8 mouse cellular contexts compared by ENCODE assay signal in the genomic region with DNA sequence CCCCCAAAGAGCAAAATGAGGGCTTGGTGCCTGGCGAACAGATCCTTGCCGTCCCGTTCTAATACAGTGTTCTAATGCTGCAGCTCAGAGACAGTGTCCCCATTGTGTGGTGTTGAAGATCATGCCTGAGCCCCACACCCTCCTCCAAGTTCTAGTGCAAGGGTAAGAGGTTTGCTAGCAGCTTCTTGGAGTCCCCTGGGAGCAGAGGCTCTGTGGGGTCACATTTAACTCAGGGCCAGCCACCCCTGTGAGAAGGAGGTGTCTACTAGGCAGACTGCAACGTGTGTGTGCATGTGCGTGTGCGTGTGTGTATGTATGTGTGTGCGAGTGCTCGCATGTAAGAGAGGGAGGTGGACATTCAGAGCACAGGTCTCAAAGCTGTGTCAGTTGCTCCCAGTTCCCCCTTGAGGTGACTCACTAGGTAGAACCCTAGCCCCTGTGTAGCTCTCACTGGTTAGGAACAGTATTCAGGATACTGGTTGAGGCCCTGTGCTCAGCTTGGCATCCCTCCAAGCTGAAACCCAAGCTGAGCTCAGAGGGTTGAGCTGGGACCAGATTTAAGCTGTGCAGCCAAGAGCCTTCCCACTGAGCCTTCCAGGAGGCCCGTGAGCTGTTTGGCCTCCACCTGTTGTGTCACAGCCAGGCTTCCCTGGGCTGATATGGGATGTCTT. TPM values are rescaled to one million over a fixed set of nuclear protein-coding genes. Genes with fewer than 3 reads are reported as not detected.
DNase-seq lines count a peak whose midpoint lies in the region; ATAC-seq and TF ChIP-seq lines count a peak whose summit lies in the region.

No protein-coding gene starts in this region.

- TF ChIP-seq EP300 in heart, postnatal 0 days (IDR thresholded peaks at IDR 0.05; ENCODE audit: low read depth): no peak

- intact Hi-C loops in heart, postnatal 14 days (cut with DNase I): loop anchor here (5.0 kb wide), 1 partner anchor 36 kb away; the partner anchor contains the start of gene Dnlz

- no peaks in the 10 kb centered on the region for H3K9me3 ChIP-seq in heart, embryonic 12.5 days (replicated peaks)
- no peaks in the 10 kb centered on the region for H3K9me3 ChIP-seq in heart, postnatal 0 days (replicated peaks; ENCODE audit: control insufficient read depth, low read length)
- no peaks in the 10 kb centered on the region for H3K9me3 ChIP-seq in midbrain, embryonic 10.5 days (replicated peaks)

- peaks cover 72% of the 10 kb centered on the region for H3K4me1 ChIP-seq in heart, embryonic 12.5 days (replicated peaks)
- peaks cover 5% of the 10 kb centered on the region; the same call in 1 of the 2 replicates for H3K4me1 ChIP-seq in brown adipose tissue, adult 24 weeks (ENCODE audit: control insufficient read depth, insufficient read depth, insufficient read length, low read length)
- H3K4me1 ChIP-seq in heart, postnatal 0 days (ENCODE audit: control insufficient read depth, insufficient read depth): peaks cover 24% of the 10 kb centered on the region
- peaks cover 72% of the 10 kb centered on the region for H3K4me1 ChIP-seq in midbrain, embryonic 10.5 days
- H3K4me1 ChIP-seq in thymus, adult 2 months (replicated peaks; ENCODE audit: control insufficient read depth, insufficient read depth, low read length): peaks cover 44% of the 10 kb centered on the region

- no peak for TF ChIP-seq POLR2A in thymus, adult 2 months (IDR thresholded peaks at IDR 0.05; ENCODE audit: control insufficient read depth, extremely low read depth, insufficient read depth, low read length, poor library complexity)

- peak overlapping the region; percentile 91 for H3K27ac ChIP-seq in heart, embryonic 12.5 days (ENCODE audit: poor library complexity, severe bottlenecking)
- H3K27ac ChIP-seq in brown adipose tissue, adult 24 weeks (replicated peaks; ENCODE audit: low read depth, low read length): no peak overlapping the region
- H3K27ac ChIP-seq in heart, postnatal 0 days (ENCODE audit: low read depth): peak overlapping the region; percentile 92; the same call in 1 of the 2 replicates
- peak overlapping the region; percentile 98 for H3K27ac ChIP-seq in midbrain, embryonic 10.5 days (replicated peaks)
- no peak overlapping the region for H3K27ac ChIP-seq in thymus, adult 2 months (ENCODE audit: control insufficient read depth, insufficient read depth, low read length)

- DNase-seq in heart, postnatal 14 days: no peak
- DNase-seq in heart, postnatal 0 days (ENCODE audit: low spot score): no peak
- DNase-seq in midbrain, embryonic 10.5 days (ENCODE audit: low spot score): no peak
- no peak for DNase-seq in thymus, adult 2 months
- no peak for DNase-seq in spleen, adult 12 weeks (ENCODE audit: low spot score)

- peak overlapping the region; percentile 76 for H3K4me3 ChIP-seq in heart, embryonic 12.5 days
- H3K4me3 ChIP-seq in brown adipose tissue, adult 24 weeks (ENCODE audit: insufficient read depth, low read depth, low read length): 0 out of 2 replicates have a peak overlapping the region, but pooled peaks have one; percentile 76
- H3K4me3 ChIP-seq in heart, postnatal 0 days (ENCODE audit: low read depth, low read length): peak overlapping the region; percentile 93
- peak overlapping the region; percentile 93 for H3K4me3 ChIP-seq in midbrain, embryonic 10.5 days
- no peak overlapping the region for H3K4me3 ChIP-seq in thymus, adult 2 months (ENCODE audit: control insufficient read depth, insufficient read depth, low read length)

- H3K27me3 ChIP-seq in heart, embryonic 12.5 days (replicated peaks): no peaks in the 10 kb centered on the region
- no peaks in the 10 kb centered on the region for H3K27me3 ChIP-seq in heart, postnatal 0 days (ENCODE audit: control insufficient read depth, insufficient read depth, low read length)
- H3K27me3 ChIP-seq in midbrain, embryonic 10.5 days (ENCODE audit: low read depth, poor library complexity, severe bottlenecking): no peaks in the 10 kb centered on the region
- H3K27me3 ChIP-seq in thymus, adult 2 months (ENCODE audit: control insufficient read depth, insufficient read depth, low read length): no peaks in the 10 kb centered on the region

- H3K36me3 ChIP-seq in heart, embryonic 12.5 days: no peaks in the 10 kb centered on the region; the same call in 1 of the 2 replicates
- H3K36me3 ChIP-seq in heart, postnatal 0 days (replicated peaks; ENCODE audit: control insufficient read depth, insufficient read depth, low read length): no peaks in the 10 kb centered on the region
- peaks cover 37% of the 10 kb centered on the region for H3K36me3 ChIP-seq in midbrain, embryonic 10.5 days
- no peaks in the 10 kb centered on the region for H3K36me3 ChIP-seq in thymus, adult 2 months (ENCODE audit: control insufficient read depth, insufficient read depth, low read length)

- no peak for ATAC-seq in heart, embryonic 12.5 days (ENCODE audit: insufficient number of reproducible peaks, low FRiP score)
- no peak for ATAC-seq in heart, postnatal 0 days (ENCODE audit: insufficient read depth, low read depth)
- no peak for ATAC-seq in activated CD4-positive, CD25-positive, alpha-beta regulatory T cell, adult 4 months

- no peak for TF ChIP-seq CTCF in heart, postnatal 0 days (IDR thresholded peaks at IDR 0.05; ENCODE audit: low read depth)
- TF ChIP-seq CTCF in thymus, adult 2 months (IDR thresholded peaks at IDR 0.05; ENCODE audit: borderline replicate concordance, control insufficient read depth, extremely low read depth, insufficient read depth, low read length, poor library complexity): no peak

- peak overlapping the region; percentile 90 for H3K4me2 ChIP-seq in heart, embryonic 12.5 days
- peak overlapping the region; percentile 93 for H3K4me2 ChIP-seq in heart, postnatal 0 days (ENCODE audit: low read depth, low read length)

- H3K9ac ChIP-seq in heart, embryonic 12.5 days: peak overlapping the region; percentile 92
- H3K9ac ChIP-seq in heart, postnatal 0 days (replicated peaks; ENCODE audit: low read depth, low read length): peak overlapping the region; percentile 91

- WGBS in heart, embryonic 12.5 days: 61% methylated on average over 9 of the region's 9 CpGs
- 48% methylated on average over 9 of the region's 9 CpGs for WGBS in heart, postnatal 0 days
- WGBS in midbrain, embryonic 10.5 days: 78% methylated on average over 9 of the region's 9 CpGs
- 56% methylated on average over 9 of the region's 9 CpGs for WGBS in thymus, adult 2 months

RNA-seq across cellular contexts. Expression of gene Gpsm1, which starts 1.4 kb away (rescaled TPM):
- 38.0 and 39.9 TPM in 2 replicates for polyA plus RNA-seq in heart, embryonic 12.5 days (2016; fragmentation: Nextera tagmentation; extraction: Ambion mirVana)
- total RNA-seq in heart, postnatal 14 days (2021): 100 to 1,000 TPM; 200 to 237 TPM
- 0.91 and 1.6 TPM in 2 replicates for polyA plus RNA-seq in brown adipose tissue, adult 24 weeks (2012; ENCODE audit: insufficient read depth, insufficient read length, missing spikeins)
- 577 and 610 TPM in 2 replicates for total RNA-seq in heart, postnatal 0 days (2014; rRNA removed; ENCODE audit: low replicate concordance)
- 146 and 148 TPM in 2 replicates for polyA plus RNA-seq in heart, postnatal 0 days (2015; fragmentation: Nextera tagmentation; extraction: Ambion mirVana)
- polyA plus RNA-seq in midbrain, embryonic 10.5 days (2016; fragmentation: Nextera tagmentation; extraction: Ambion mirVana): 87.6 and 103 TPM in 2 replicates
- 1 to 10 TPM; 1.8 to 2.7 TPM for polyA plus RNA-seq in activated CD4-positive, CD25-positive, alpha-beta regulatory T cell, adult 4 months (2017; shearing (Covaris generic))
- polyA plus RNA-seq in thymus, adult 2 months (2012; rRNA removed): 39.7 and 57.7 TPM in 2 replicates

RNA-seq across cellular contexts. Expression of gene Ccdc187, which starts 22.4 kb away (rescaled TPM):
- polyA plus RNA-seq in heart, embryonic 12.5 days (2016; fragmentation: Nextera tagmentation; extraction: Ambion mirVana): 0.05 and 0.09 TPM in 2 replicates
- under 1 TPM; 0.10 to 0.17 TPM for total RNA-seq in heart, postnatal 14 days (2021)
- polyA plus RNA-seq in brown adipose tissue, adult 24 weeks (2012; ENCODE audit: insufficient read depth, insufficient read length, missing spikeins): not detected in 2 replicates
- 0.61 and 0.97 TPM in 2 replicates for total RNA-seq in heart, postnatal 0 days (2014; rRNA removed; ENCODE audit: low replicate concordance)
- 0.04 TPM in 2 replicates for polyA plus RNA-seq in heart, postnatal 0 days (2015; fragmentation: Nextera tagmentation; extraction: Ambion mirVana)
- 0.02 and 0.07 TPM in 2 replicates for polyA plus RNA-seq in midbrain, embryonic 10.5 days (2016; fragmentation: Nextera tagmentation; extraction: Ambion mirVana)
- not detected for polyA plus RNA-seq in activated CD4-positive, CD25-positive, alpha-beta regulatory T cell, adult 4 months (2017; shearing (Covaris generic))
- polyA plus RNA-seq in thymus, adult 2 months (2012; rRNA removed): 0.19 and 0.23 TPM in 2 replicates

RNA-seq across cellular contexts. Expression of gene Dnlz, which starts 35.2 kb away (rescaled TPM):
- 31.4 and 33.7 TPM in 2 replicates for polyA plus RNA-seq in heart, embryonic 12.5 days (2016; fragmentation: Nextera tagmentation; extraction: Ambion mirVana)
- 10 to 100 TPM; 15.5 to 16.3 TPM for total RNA-seq in heart, postnatal 14 days (2021)
- 30.9 and 32.9 TPM in 2 replicates for polyA plus RNA-seq in brown adipose tissue, adult 24 weeks (2012; ENCODE audit: insufficient read depth, insufficient read length, missing spikeins)
- total RNA-seq in heart, postnatal 0 days (2014; rRNA removed; ENCODE audit: low replicate concordance): 20.2 and 23.0 TPM in 2 replicates
- polyA plus RNA-seq in heart, postnatal 0 days (2015; fragmentation: Nextera tagmentation; extraction: Ambion mirVana): 17.0 and 18.6 TPM in 2 replicates
- 35.1 and 39.2 TPM in 2 replicates for polyA plus RNA-seq in midbrain, embryonic 10.5 days (2016; fragmentation: Nextera tagmentation; extraction: Ambion mirVana)
- 1 to 10 TPM; 6.5 to 7.4 TPM for polyA plus RNA-seq in activated CD4-positive, CD25-positive, alpha-beta regulatory T cell, adult 4 months (2017; shearing (Covaris generic))
- polyA plus RNA-seq in thymus, adult 2 months (2012; rRNA removed): 31.5 and 32.0 TPM in 2 replicates

RNA-seq across cellular contexts. Expression of gene Card9, which starts 44.0 kb away (rescaled TPM):
- 0.56 and 0.58 TPM in 2 replicates for polyA plus RNA-seq in heart, embryonic 12.5 days (2016; fragmentation: Nextera tagmentation; extraction: Ambion mirVana)
- 1 to 10 TPM; 1.3 to 1.5 TPM for total RNA-seq in heart, postnatal 14 days (2021)
- 0.79 and 3.7 TPM in 2 replicates for polyA plus RNA-seq in brown adipose tissue, adult 24 weeks (2012; ENCODE audit: insufficient read depth, insufficient read length, missing spikeins)
- 1.5 TPM in 1 of 2 replicates, not detected in the other for total RNA-seq in heart, postnatal 0 days (2014; rRNA removed; ENCODE audit: low replicate concordance)
- polyA plus RNA-seq in heart, postnatal 0 days (2015; fragmentation: Nextera tagmentation; extraction: Ambion mirVana): 0.18 and 0.31 TPM in 2 replicates
- 0.77 and 1.9 TPM in 2 replicates for polyA plus RNA-seq in midbrain, embryonic 10.5 days (2016; fragmentation: Nextera tagmentation; extraction: Ambion mirVana)
- polyA plus RNA-seq in activated CD4-positive, CD25-positive, alpha-beta regulatory T cell, adult 4 months (2017; shearing (Covaris generic)): 1 to 10 TPM; 1.5 to 2.3 TPM
- 39.1 and 51.0 TPM in 2 replicates for polyA plus RNA-seq in thymus, adult 2 months (2012; rRNA removed)

Comparison
In these comparisons a context has a peak if more than half of its experiments do, and no peak if none do; other contexts are left out.
1. H3K27ac ChIP-seq: peak in heart, embryonic 12.5 days (single experiment), heart, postnatal 0 days (single experiment) and midbrain, embryonic 10.5 days (single experiment); none in brown adipose tissue, adult 24 weeks (single experiment) and thymus, adult 2 months (single experiment).
2. RNA of gene Gpsm1, which starts 1.4 kb away (polyA plus RNA-seq): 146 to 148 TPM in heart, postnatal 0 days, 87.6 to 103 TPM in midbrain, embryonic 10.5 days, 39.7 to 57.7 TPM in thymus, adult 2 months and 38.0 to 39.9 TPM in heart, embryonic 12.5 days; 1.8 to 2.7 TPM in activated CD4-positive, CD25-positive, alpha-beta regulatory T cell, adult 4 months and 0.91 to 1.6 TPM in brown adipose tissue, adult 24 weeks; every median in the first group is over 10 times any median in the second.